In genomic region chr7:46138329-46138930, GRCm38 (mm10) we compare ENCODE assay signal across 13 mouse cellular contexts. TPM values are rescaled to one million over a fixed set of nuclear protein-coding genes. Genes with fewer than 3 reads are reported as not detected.
A peak's percentile ranks its signal among the peaks of the same experiment; 100 is the strongest.
DNase-seq lines count a peak whose midpoint lies in the region; ATAC-seq and TF ChIP-seq lines count a peak whose summit lies in the region.
"Had no signal": no experiment of that assay in that cellular context is flagged by ENCODE, and none has a peak within 500 bp of the region (broad histone marks: within the 10 kb centered on the region; RNA-seq: fewer than 3 reads in every experiment).

No protein-coding gene starts in this region.

- H3K9me3 ChIP-seq in kidney, embryonic 16.5 days (ENCODE audit: low read length), result no peaks in the 10 kb centered on the region
- H3K9me3 ChIP-seq in intestine, embryonic 15.5 days, result no peaks in the 10 kb centered on the region
- H3K9me3 ChIP-seq in neural tube, embryonic 14.5 days (ENCODE audit: control insufficient read depth, low read length), result no peaks in the 10 kb centered on the region
- no peaks in the 10 kb centered on the region for H3K9me3 ChIP-seq in forebrain, postnatal 0 days (ENCODE audit: low read length)

- peak; percentile 41 for DNase-seq in embryo, embryonic 11 days
- DNase-seq in embryo, embryonic 10.5 days (ENCODE audit: low spot score), result no peak
- no peak for DNase-seq in kidney, adult 8-10 months
- DNase-seq in forebrain, postnatal 0 days, result no peak
- DNase-seq in retina, postnatal 1 day, result no peak
- DNase-seq: thymus, adult 2 months had no signal

- H3K4me3 ChIP-seq in kidney, embryonic 16.5 days (ENCODE audit: low read length), result no peak overlapping the region
- H3K4me3 ChIP-seq in intestine, embryonic 15.5 days (replicated peaks), result no peak overlapping the region
- no peak overlapping the region for H3K4me3 ChIP-seq in neural tube, embryonic 14.5 days (ENCODE audit: low read depth, low read length)
- H3K4me3 ChIP-seq in forebrain, postnatal 0 days (ENCODE audit: low read depth, low read length), result no peak overlapping the region

- no peak overlapping the region for H3K27ac ChIP-seq in kidney, embryonic 16.5 days (ENCODE audit: low read length)
- no peak overlapping the region; the same call in 1 of the 2 replicates for H3K27ac ChIP-seq in intestine, embryonic 15.5 days
- no peak overlapping the region for H3K27ac ChIP-seq in neural tube, embryonic 14.5 days (ENCODE audit: low read depth, low read length)
- H3K27ac ChIP-seq in forebrain, postnatal 0 days (ENCODE audit: low read depth, low read length), result no peak overlapping the region
- H3K27ac ChIP-seq: liver, embryonic 14.5 days had no signal

- peaks cover 3% of the 10 kb centered on the region for H3K27me3 ChIP-seq in kidney, embryonic 16.5 days (ENCODE audit: insufficient read depth, low read length)
- H3K27me3 ChIP-seq in intestine, embryonic 15.5 days (replicated peaks), result no peaks in the 10 kb centered on the region
- no peaks in the 10 kb centered on the region for H3K27me3 ChIP-seq in neural tube, embryonic 14.5 days (ENCODE audit: control insufficient read depth, insufficient read depth, low read length)
- H3K27me3 ChIP-seq in forebrain, postnatal 0 days (ENCODE audit: insufficient read depth, low read length), result no peaks in the 10 kb centered on the region

- 24% methylated on average over 7 of the region's 7 CpGs for WGBS in kidney, embryonic 16.5 days
- WGBS in intestine, embryonic 15.5 days, result 21% methylated on average over 7 of the region's 7 CpGs
- WGBS in neural tube, embryonic 14.5 days, result 21% methylated on average over 7 of the region's 7 CpGs
- 35% methylated on average over 7 of the region's 7 CpGs for WGBS in forebrain, postnatal 0 days

- H3K4me1 ChIP-seq in kidney, embryonic 16.5 days (ENCODE audit: insufficient read depth, low read length), result peaks cover 11% of the 10 kb centered on the region; the same call in 1 of the 2 replicates
- peaks cover 3% of the 10 kb centered on the region; the same call in 1 of the 2 replicates for H3K4me1 ChIP-seq in intestine, embryonic 15.5 days (replicated peaks)
- 0 out of 2 replicates have a peak, but pooled peaks cover 2% of the 10 kb centered on the region for H3K4me1 ChIP-seq in neural tube, embryonic 14.5 days (ENCODE audit: control insufficient read depth, insufficient read depth, low read length)
- no peaks in the 10 kb centered on the region for H3K4me1 ChIP-seq in forebrain, postnatal 0 days (ENCODE audit: insufficient read depth)

- ATAC-seq in kidney, embryonic 16.5 days (ENCODE audit: low FRiP score, low TSS enrichment), result 0 out of 2 replicates have a peak, but pooled peaks have one; percentile 32
- peak; percentile 78 for ATAC-seq in intestine, embryonic 15.5 days
- peak; percentile 44 for ATAC-seq in neural tube, embryonic 14.5 days (ENCODE audit: low read depth)
- ATAC-seq in forebrain, postnatal 0 days, result no peak

- H3K4me2 ChIP-seq in kidney, embryonic 16.5 days (replicated peaks; ENCODE audit: low read depth, low read length), result no peak overlapping the region
- no peak overlapping the region for H3K4me2 ChIP-seq in intestine, embryonic 15.5 days (replicated peaks)
- no peak overlapping the region for H3K4me2 ChIP-seq in neural tube, embryonic 14.5 days (ENCODE audit: low read depth, low read length)
- no peak overlapping the region for H3K4me2 ChIP-seq in forebrain, postnatal 0 days (ENCODE audit: low read depth)

- H3K36me3 ChIP-seq in kidney, embryonic 16.5 days (ENCODE audit: insufficient read depth, low read length), result no peaks in the 10 kb centered on the region
- H3K36me3 ChIP-seq in intestine, embryonic 15.5 days, result no peaks in the 10 kb centered on the region
- H3K36me3 ChIP-seq in neural tube, embryonic 14.5 days (ENCODE audit: control insufficient read depth, insufficient read depth, low read length), result no peaks in the 10 kb centered on the region
- H3K36me3 ChIP-seq in forebrain, postnatal 0 days (ENCODE audit: insufficient read depth), result no peaks in the 10 kb centered on the region

- TF ChIP-seq CTCF in forebrain, postnatal 0 days (IDR thresholded peaks at IDR 0.05; ENCODE audit: low read depth), result no peak

- no peak overlapping the region for H3K9ac ChIP-seq in kidney, embryonic 16.5 days (replicated peaks; ENCODE audit: low read length)
- no peak overlapping the region for H3K9ac ChIP-seq in intestine, embryonic 15.5 days
- no peak overlapping the region for H3K9ac ChIP-seq in neural tube, embryonic 14.5 days (replicated peaks; ENCODE audit: low read depth, low read length)
- no peak overlapping the region for H3K9ac ChIP-seq in forebrain, postnatal 0 days
- H3K9ac ChIP-seq: liver, embryonic 14.5 days had no signal

RNA-seq across cellular contexts. Expression of gene Kcnj11, which starts 37.9 kb away (rescaled TPM):
- polyA plus RNA-seq in kidney, embryonic 16.5 days (2015; fragmentation: Nextera tagmentation; extraction: Ambion mirVana), result 0.14 and 0.28 TPM in 2 replicates
- polyA plus RNA-seq in intestine, embryonic 15.5 days (2015; fragmentation: Nextera tagmentation; extraction: Ambion mirVana), result 0.77 and 0.91 TPM in 2 replicates
- polyA plus RNA-seq in neural tube, embryonic 14.5 days (2014; fragmentation: Nextera tagmentation; extraction: Ambion mirVana), result 1.4 and 1.7 TPM in 2 replicates
- total RNA-seq in forebrain, postnatal 0 days (2014; rRNA removed), result 13.1 TPM in 2 replicates
- polyA plus RNA-seq in forebrain, postnatal 0 days (2015; fragmentation: Nextera tagmentation; extraction: Ambion mirVana), result 2.6 TPM in 2 replicates
- total RNA-seq: common myeloid progenitor, adult 5-6 weeks; megakaryocyte progenitor cell, adult 5-6 weeks; MEL had no signal

RNA-seq across cellular contexts. Expression of gene Abcc8, which starts 41.4 kb away (rescaled TPM):
- polyA plus RNA-seq in kidney, embryonic 16.5 days (2015; fragmentation: Nextera tagmentation; extraction: Ambion mirVana), result 2.6 and 3.5 TPM in 2 replicates
- 7.6 and 8.1 TPM in 2 replicates for polyA plus RNA-seq in intestine, embryonic 15.5 days (2015; fragmentation: Nextera tagmentation; extraction: Ambion mirVana)
- 12.4 and 15.7 TPM in 2 replicates for polyA plus RNA-seq in neural tube, embryonic 14.5 days (2014; fragmentation: Nextera tagmentation; extraction: Ambion mirVana)
- 11.5 and 18.9 TPM in 2 replicates for total RNA-seq in forebrain, postnatal 0 days (2014; rRNA removed)
- 6.7 and 7.0 TPM in 2 replicates for polyA plus RNA-seq in forebrain, postnatal 0 days (2015; fragmentation: Nextera tagmentation; extraction: Ambion mirVana)
- total RNA-seq: common myeloid progenitor, adult 5-6 weeks; megakaryocyte progenitor cell, adult 5-6 weeks; MEL had no signal
